Comparison of ENCODE assay signal across 23 mouse cellular contexts in the genomic region with DNA sequence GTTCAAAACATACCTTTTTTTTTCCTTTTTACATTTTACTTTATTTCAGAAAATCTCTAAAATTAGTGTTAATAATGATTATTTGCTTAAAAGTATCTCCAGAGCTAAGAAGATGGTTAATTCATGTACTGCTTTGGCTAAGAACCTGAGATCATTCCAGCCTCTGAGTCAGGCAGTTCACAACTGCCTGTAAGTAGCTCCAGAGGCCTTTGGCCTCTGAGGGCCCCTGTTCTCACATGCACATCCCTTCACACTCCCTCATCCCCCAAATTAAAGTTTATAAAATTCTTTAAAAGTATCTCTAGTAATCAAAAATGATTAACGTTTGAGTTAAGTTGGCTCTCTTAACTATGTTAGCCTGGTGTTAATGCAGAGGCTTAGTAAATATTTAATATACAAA. TPM values are rescaled to one million over a fixed set of nuclear protein-coding genes. Genes with fewer than 3 reads are reported as not detected.
DNase-seq lines count a peak whose midpoint lies in the region; ATAC-seq and TF ChIP-seq lines count a peak whose summit lies in the region.
"Had no signal": no experiment of that assay in that cellular context is flagged by ENCODE, and none has a peak within 500 bp of the region (broad histone marks: within the 10 kb centered on the region; RNA-seq: fewer than 3 reads in every experiment).

No protein-coding gene starts in this region.

- no peaks in the 10 kb centered on the region for H3K27me3 ChIP-seq in lung, postnatal 0 days (replicated peaks; ENCODE audit: insufficient read depth, low read length)
- H3K27me3 ChIP-seq: embryonic facial prominence, embryonic 13.5 days; forebrain, embryonic 12.5 days; forebrain, embryonic 15.5 days; heart, embryonic 13.5 days; hindbrain, embryonic 15.5 days had no signal

- peak; percentile 8; the same call in 1 of the 2 replicates for ATAC-seq in megakaryocyte, adult 5-6 weeks (ENCODE audit: poor library complexity, severe bottlenecking)
- no peak for ATAC-seq in lung, postnatal 0 days
- ATAC-seq: forebrain, embryonic 15.5 days; intestine, postnatal 0 days had no signal

- H3K4me3 ChIP-seq in lung, postnatal 0 days (ENCODE audit: low read depth, low read length): no peak overlapping the region
- H3K4me3 ChIP-seq: embryonic facial prominence, embryonic 10.5 days; embryonic facial prominence, embryonic 13.5 days; erythroblast, embryonic 14.5 days; forebrain, embryonic 12.5 days; forebrain, embryonic 15.5 days; heart, adult 2 months; heart, embryonic 10.5 days; heart, embryonic 13.5 days; hindbrain, embryonic 15.5 days had no signal

- WGBS in lung, postnatal 0 days: 49% methylated on average over 1 of the region's 1 CpGs

- no peak for TF ChIP-seq CTCF in lung, postnatal 0 days (IDR thresholded peaks at IDR 0.05)

- H3K27ac ChIP-seq in lung, postnatal 0 days (ENCODE audit: low read length): no peak overlapping the region
- H3K27ac ChIP-seq: embryonic facial prominence, embryonic 10.5 days; embryonic facial prominence, embryonic 13.5 days; forebrain, embryonic 12.5 days; forebrain, embryonic 15.5 days; heart, adult 2 months; heart, embryonic 10.5 days; heart, embryonic 13.5 days; hindbrain, embryonic 15.5 days had no signal

- H3K4me1 ChIP-seq in lung, postnatal 0 days (ENCODE audit: insufficient read depth, low read depth, low read length): no peaks in the 10 kb centered on the region
- H3K4me1 ChIP-seq: embryonic facial prominence, embryonic 10.5 days; embryonic facial prominence, embryonic 13.5 days; forebrain, embryonic 12.5 days; forebrain, embryonic 15.5 days; heart, embryonic 10.5 days; heart, embryonic 13.5 days; hindbrain, embryonic 15.5 days had no signal

- no peak overlapping the region for H3K9ac ChIP-seq in lung, postnatal 0 days (replicated peaks; ENCODE audit: low read depth)
- H3K9ac ChIP-seq: embryonic facial prominence, embryonic 13.5 days; forebrain, embryonic 12.5 days; forebrain, embryonic 15.5 days; heart, embryonic 13.5 days; hindbrain, embryonic 15.5 days had no signal

- DNase-seq in 3T3-L1 (ENCODE audit: low read depth, low spot score) (peak; percentile 53), NIH3T3 (ENCODE audit: low read depth) (peak; percentile 25)
- no peak for DNase-seq in spleen, adult 18-20 months
- DNase-seq in cerebellum, postnatal 10 days: no peak
- DNase-seq in lung, postnatal 0 days (ENCODE audit: low spot score): no peak
- DNase-seq: cerebellum, adult 18-20 months; cerebellum, adult 9-11 months; cerebellum, postnatal 36 days; embryo, embryonic 11 days; gastrocnemius, postnatal 25 days; heart, postnatal 14 days; heart, postnatal 4 days had no signal

- H3K9me3 ChIP-seq in lung, postnatal 0 days (ENCODE audit: low read length): no peaks in the 10 kb centered on the region
- H3K9me3 ChIP-seq: embryonic facial prominence, embryonic 10.5 days; embryonic facial prominence, embryonic 13.5 days; forebrain, embryonic 12.5 days; forebrain, embryonic 15.5 days; heart, embryonic 13.5 days; hindbrain, embryonic 15.5 days had no signal

- H3K4me2 ChIP-seq in lung, postnatal 0 days (replicated peaks; ENCODE audit: low read depth, low read length): no peak overlapping the region
- H3K4me2 ChIP-seq: embryonic facial prominence, embryonic 13.5 days; forebrain, embryonic 12.5 days; forebrain, embryonic 15.5 days; heart, embryonic 13.5 days; hindbrain, embryonic 15.5 days had no signal

- no peak for TF ChIP-seq EP300 in lung, postnatal 0 days (IDR thresholded peaks at IDR 0.05)

- no peaks in the 10 kb centered on the region for H3K36me3 ChIP-seq in lung, postnatal 0 days (ENCODE audit: insufficient read depth, low read length)
- H3K36me3 ChIP-seq: embryonic facial prominence, embryonic 13.5 days; forebrain, embryonic 12.5 days; forebrain, embryonic 15.5 days; heart, embryonic 10.5 days; hindbrain, embryonic 15.5 days had no signal

RNA-seq across cellular contexts. Expression of gene Yae1d1, which starts 17.7 kb away (rescaled TPM):
- 7.4 and 9.8 TPM in 2 replicates for total RNA-seq in megakaryocyte, adult 5-6 weeks (2015)
- 3.7 and 7.0 TPM in 2 replicates for total RNA-seq in megakaryocyte, adult 5-6 weeks (2017)
- polyA plus RNA-seq in lung, postnatal 0 days (2015; fragmentation: Nextera tagmentation; extraction: Ambion mirVana): 61.8 and 66.7 TPM in 2 replicates

RNA-seq across cellular contexts. Expression of gene Rala, which starts 31.4 kb away (rescaled TPM):
- total RNA-seq in megakaryocyte, adult 5-6 weeks (2015): 31.0 and 37.9 TPM in 2 replicates
- total RNA-seq in megakaryocyte, adult 5-6 weeks (2017): 44.8 and 49.2 TPM in 2 replicates
- polyA plus RNA-seq in lung, postnatal 0 days (2015; fragmentation: Nextera tagmentation; extraction: Ambion mirVana): 111 and 125 TPM in 2 replicates

Comparison
In these comparisons a context has a peak if more than half of its experiments do, and no peak if none do; other contexts are left out.
1. DNase-seq: peak in 3T3-L1 (single experiment) and NIH3T3 (single experiment); none in spleen, adult 18-20 months (0 of 2), cerebellum, postnatal 10 days (0 of 2) and lung, postnatal 0 days (single experiment).